Mouse (Mus musculus): ENCODE data around the gene Igsf3. TPM values are rescaled to one million over a fixed set of nuclear protein-coding genes. Genes with fewer than 3 reads are reported as not detected.

Gene Igsf3
- polyA plus RNA-seq (2015; fragmentation: Illumina TruSeq; extraction: RNeasy Lipid Tissue Mini Kit (QIAGEN cat#74804); ENCODE audit: low read depth, low replicate concordance), result 6.4 TPM

GRCm38 (mm10) chr3:101376538-101377247 lies at the start of gene Igsf3:
Gene Igsf3, plus strand, starts transcription at chr3:101377083.

Other genes with a start within 250 kb of the Igsf3 start
- gene Cd2, start 89.1 kb upstream of the Igsf3 start, polyA plus RNA-seq (2015; fragmentation: Illumina TruSeq; extraction: RNeasy Lipid Tissue Mini Kit (QIAGEN cat#74804); ENCODE audit: low read depth, low replicate concordance), result 0.42 TPM
- gene Atp1a1, start 227.6 kb downstream of the Igsf3 start, polyA plus RNA-seq (2015; fragmentation: Illumina TruSeq; extraction: RNeasy Lipid Tissue Mini Kit (QIAGEN cat#74804); ENCODE audit: low read depth, low replicate concordance), result 550 TPM